Mouse (Mus musculus): ENCODE results near the gene Trp53rka. TPM values are rescaled to one million over a fixed set of nuclear protein-coding genes. Genes with fewer than 3 reads are reported as not detected.
A peak's percentile ranks its signal among the peaks of the same experiment; 100 is the strongest.
"Not testable (repeated sequence)": the region's sequence is repeated elsewhere in the genome, so short reads cannot be mapped to it uniquely, and the experiment has no call there.

Trp53rka gene
- total RNA-seq (2014; fragmentation: Nextera tagmentation): 4.6 and 7.0 TPM in 2 replicates
- total RNA-seq (2017): 8.4 and 15.7 TPM in 2 replicates

- ATAC-seq (replicated peaks; ENCODE audit: poor library complexity, severe bottlenecking): peak; percentile 95
Measured at GRCm38 (mm10) chr2:165492648-165493553, at the start of gene Trp53rka. TSS of gene Trp53rka (minus strand) at chr2:165493324.

GRCm38 (mm10) chr2:165540975-165541374, 47.9 kb upstream of the Trp53rka start:
- ATAC-seq (replicated peaks; ENCODE audit: poor library complexity, severe bottlenecking): no peak

- no peak for ATAC-seq (replicated peaks; ENCODE audit: poor library complexity, severe bottlenecking)
Measured at GRCm38 (mm10) chr2:165533789-165534188, 40.7 kb upstream of the Trp53rka start.

GRCm38 (mm10) chr2:165529106-165529505, 36.0 kb upstream of the Trp53rka start:
- ATAC-seq (replicated peaks; ENCODE audit: poor library complexity, severe bottlenecking): peak; percentile 58

- no peak for ATAC-seq (replicated peaks; ENCODE audit: poor library complexity, severe bottlenecking)
Measured at GRCm38 (mm10) chr2:165525609-165526008, 32.5 kb upstream of the Trp53rka start.

- no peak for ATAC-seq (replicated peaks; ENCODE audit: poor library complexity, severe bottlenecking)
Measured at GRCm38 (mm10) chr2:165515178-165515728, 22.1 kb upstream of the Trp53rka start.

DNA sequence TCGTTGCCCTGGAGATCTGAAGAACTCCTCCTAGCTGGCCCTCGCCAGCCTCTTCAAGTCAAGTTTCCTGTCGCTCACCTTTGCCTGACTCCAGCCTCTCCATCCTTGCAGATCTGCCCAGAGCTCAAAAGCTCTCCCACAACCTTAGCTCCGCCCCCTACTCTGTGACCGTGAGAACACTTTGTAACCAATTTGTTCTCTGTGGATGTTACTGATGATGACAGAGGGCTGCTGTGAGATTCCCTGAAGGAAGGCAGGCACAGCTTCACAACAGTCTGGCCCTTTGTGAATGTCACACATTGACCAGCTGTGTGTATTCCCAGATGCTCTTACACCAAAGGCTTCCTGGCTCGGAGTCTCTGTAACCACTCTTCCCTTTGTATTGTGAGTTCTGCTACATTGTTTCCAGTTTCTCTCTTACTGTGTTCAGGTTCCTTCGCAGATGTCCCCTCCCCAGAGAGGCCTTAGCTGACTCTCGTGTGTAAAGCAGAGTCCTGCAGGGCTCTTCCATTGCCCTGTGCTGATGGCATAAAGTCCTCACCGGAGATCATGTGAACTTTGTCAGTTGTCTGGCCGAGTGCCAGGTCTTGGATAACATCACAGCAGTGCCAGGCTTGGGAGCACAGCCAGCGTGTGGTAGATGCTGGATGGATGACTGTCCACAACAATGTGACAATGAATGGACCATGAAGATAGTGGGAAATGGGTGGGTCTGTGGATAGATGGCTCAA, 19.9 kb upstream of the Trp53rka start:
- no peak for ATAC-seq (replicated peaks; ENCODE audit: poor library complexity, severe bottlenecking)

GRCm38 (mm10) chr2:165512426-165512825, 19.3 kb upstream of the Trp53rka start:
- no peak for ATAC-seq (replicated peaks; ENCODE audit: poor library complexity, severe bottlenecking)

- not testable (repeated sequence) for ATAC-seq (replicated peaks; ENCODE audit: poor library complexity, severe bottlenecking)
Measured at GRCm38 (mm10) chr2:165511530-165511929, 18.4 kb upstream of the Trp53rka start.

- peak; percentile 65 for ATAC-seq (replicated peaks; ENCODE audit: poor library complexity, severe bottlenecking)
Measured at GRCm38 (mm10) chr2:165510914-165511458, 17.9 kb upstream of the Trp53rka start.

- ATAC-seq (replicated peaks; ENCODE audit: poor library complexity, severe bottlenecking): no peak
Measured at GRCm38 (mm10) chr2:165510466-165510865, 17.3 kb upstream of the Trp53rka start.

DNA sequence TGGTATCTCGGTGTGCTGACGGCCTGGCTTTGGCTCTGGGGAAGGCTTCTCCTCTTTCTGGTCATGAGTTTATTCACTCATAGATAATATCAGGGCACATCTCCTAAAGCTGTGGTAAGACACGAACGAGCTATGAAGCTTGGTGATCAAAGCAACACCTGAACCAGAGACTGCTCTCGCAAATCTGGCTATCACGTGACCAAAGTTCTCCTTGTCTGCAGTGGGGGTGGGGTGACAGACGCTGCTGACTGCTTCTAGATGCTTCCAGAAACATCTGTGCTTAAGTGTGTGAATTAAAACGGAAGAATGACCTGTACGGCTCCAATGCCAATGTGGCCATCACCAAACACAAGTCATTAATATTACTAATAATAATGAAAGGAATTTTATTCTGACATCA, 16.6 kb upstream of the Trp53rka start:
- no peak for ATAC-seq (replicated peaks; ENCODE audit: poor library complexity, severe bottlenecking)

DNA sequence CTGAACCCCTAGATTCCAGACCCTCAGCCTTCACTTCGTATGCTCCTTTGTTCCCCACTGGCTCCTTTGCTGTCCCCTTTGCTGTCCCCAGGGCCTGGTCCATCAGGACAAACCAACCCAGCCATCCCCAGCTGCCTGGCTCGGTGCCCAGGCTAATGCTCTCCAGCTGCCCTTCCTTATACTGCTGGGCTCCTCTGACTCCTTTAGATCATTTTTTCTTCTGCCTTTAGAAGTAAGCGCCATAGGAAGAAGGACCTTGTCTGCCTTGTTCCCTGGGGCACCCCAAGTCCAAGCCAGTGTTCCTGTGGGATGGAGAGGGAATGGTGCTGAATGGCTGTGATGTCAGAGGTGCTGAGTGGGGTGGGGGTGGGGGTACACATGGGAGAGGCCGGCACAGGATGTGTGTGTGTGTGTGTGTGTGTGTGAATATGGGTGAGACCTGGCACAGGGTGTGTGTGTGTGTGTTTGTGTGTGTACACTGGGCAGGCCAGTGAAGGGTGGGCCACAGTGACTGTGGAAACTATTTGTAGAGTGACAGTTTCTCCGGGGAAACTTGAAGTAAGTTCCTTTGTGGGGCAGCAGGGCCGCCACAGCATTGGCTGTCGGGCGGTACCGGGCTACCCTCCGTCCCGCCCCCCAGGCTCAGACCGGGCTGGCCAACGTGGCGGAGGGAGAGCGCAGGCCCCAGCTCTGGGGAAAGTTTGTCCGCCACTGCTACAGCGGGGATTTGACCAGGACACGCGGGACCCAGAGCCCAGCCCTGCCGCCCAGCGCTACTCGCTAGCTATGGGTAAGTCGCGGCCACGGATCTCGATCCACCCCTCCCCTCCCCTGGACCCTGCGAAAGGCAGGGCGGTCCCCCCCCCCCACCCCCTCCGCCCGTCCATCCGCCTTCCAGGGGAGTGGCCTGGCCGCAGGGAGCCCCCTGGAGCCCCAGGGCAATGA, 10.4 kb upstream of the Trp53rka start, which contains the start of gene Slc2a10:
Slc2a10 (plus strand) TSS at position 529 of the 945 bp plus-strand sequence.
- peak; percentile 90 for ATAC-seq (replicated peaks; ENCODE audit: poor library complexity, severe bottlenecking)

DNA sequence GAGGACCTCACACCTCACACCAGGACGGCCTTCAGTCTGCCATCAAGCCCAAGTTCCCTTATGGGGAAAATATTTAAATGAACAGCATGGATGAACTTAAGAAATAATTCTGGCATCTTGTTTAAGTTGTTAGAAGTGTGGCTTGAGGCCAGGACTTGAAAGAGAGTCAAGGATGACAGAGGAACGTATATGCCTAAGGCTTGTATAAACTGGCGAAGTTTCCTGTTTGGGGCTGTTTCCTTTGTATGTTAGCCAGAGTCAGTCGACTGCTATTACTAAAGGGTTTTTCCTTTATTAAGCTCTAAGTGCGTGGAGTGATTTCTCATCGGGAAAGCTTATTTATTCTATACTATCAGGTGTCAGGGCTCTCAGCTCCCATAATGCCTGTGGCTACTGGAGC, 5.7 kb upstream of the Trp53rka start:
- ATAC-seq (replicated peaks; ENCODE audit: poor library complexity, severe bottlenecking): no peak

DNA sequence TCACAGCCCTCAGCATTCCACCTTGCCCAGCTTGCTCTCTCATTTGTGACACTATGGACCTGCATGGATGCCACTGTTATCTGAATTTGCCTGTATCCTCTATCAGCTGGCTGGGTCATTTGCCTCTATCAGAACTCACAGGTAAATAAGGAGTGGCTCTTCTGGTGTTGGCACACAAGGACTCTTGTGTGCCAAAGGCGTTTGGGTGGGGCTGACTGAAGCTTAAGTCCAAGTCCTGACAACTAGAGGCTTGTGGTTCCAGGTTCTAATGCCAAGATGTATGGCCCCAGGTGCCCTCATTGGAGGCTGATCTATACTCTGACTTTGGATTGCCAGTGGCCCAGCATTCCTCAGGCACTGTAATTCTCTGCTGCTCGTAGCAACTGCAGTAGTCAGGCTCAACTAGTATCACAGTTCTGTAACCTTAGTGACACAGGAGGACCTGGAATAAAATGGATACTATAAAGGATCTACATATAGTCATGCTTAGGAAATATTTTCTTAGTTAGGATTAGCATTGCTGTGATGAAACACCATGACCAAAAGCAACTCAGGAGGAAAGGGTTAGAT, 4.7 kb upstream of the Trp53rka start:
- no peak for ATAC-seq (replicated peaks; ENCODE audit: poor library complexity, severe bottlenecking)

DNA sequence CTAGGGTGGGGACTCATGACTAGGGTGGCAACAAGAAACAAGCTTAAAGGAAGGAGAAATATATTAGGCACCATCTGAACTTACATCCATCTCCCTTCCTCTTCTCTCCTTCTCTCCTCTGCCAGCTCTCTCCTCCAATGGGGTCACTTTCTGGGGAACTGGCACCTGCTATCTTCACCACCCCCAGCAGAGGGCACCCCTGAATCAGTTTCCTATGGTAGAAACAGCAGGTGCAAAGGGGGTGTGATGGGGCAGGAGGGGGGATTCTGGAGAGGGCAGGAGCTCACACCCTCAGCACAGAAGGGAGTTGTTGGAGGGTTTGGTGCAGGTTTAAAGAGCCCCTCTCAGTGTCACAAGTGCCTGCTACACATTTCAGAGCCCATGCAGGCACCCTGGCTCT, 3.1 kb upstream of the Trp53rka start:
- ATAC-seq (replicated peaks; ENCODE audit: poor library complexity, severe bottlenecking): 0 out of 2 replicates have a peak, but pooled peaks have one; percentile 33

- no peak for ATAC-seq (replicated peaks; ENCODE audit: poor library complexity, severe bottlenecking)
Measured at GRCm38 (mm10) chr2:165494495-165494894, 1.4 kb upstream of the Trp53rka start.

DNA sequence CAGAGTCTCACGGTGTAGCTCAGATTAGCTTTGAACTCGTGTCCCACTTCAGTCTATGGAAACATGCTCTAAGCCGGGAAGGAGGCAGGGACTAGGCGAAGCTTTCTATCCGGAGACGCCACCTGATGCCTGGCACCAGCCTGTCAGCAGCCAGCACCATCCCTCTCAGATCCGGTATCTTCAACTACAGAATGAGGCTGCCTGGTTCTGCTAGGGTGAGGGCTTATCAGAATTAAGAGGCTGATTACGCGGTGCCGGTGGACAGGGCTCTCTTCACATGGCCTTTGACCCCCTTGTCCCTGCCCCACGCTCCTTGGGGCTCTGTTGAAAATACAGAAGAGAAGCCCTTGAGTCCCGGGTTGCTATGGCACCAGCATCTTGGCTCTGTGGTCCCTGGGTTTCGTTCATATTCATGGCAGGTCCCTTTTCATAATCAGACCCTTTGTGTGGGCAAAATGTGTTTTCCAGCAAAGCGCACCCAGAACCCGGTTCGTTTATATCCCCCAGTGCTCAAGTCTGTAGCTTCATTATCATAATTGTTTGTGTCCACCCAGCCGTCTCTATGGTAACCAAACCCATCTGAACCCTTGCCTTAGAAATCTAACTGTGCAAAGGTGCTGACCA, 575 bp upstream of the Trp53rka start:
- no peak for ATAC-seq (replicated peaks; ENCODE audit: poor library complexity, severe bottlenecking)

Data from granulocyte monocyte progenitor cell, adult 5-6 weeks (primary cell).